Mouse (Mus musculus): Measurements from ENCODE around the gene Epm2a. TPM values are rescaled to one million over a fixed set of nuclear protein-coding genes. Genes with fewer than 3 reads are reported as not detected.

The Epm2a gene
- total RNA-seq (2023): 1 to 10 TPM; 1.4 to 3.9 TPM

DNA sequence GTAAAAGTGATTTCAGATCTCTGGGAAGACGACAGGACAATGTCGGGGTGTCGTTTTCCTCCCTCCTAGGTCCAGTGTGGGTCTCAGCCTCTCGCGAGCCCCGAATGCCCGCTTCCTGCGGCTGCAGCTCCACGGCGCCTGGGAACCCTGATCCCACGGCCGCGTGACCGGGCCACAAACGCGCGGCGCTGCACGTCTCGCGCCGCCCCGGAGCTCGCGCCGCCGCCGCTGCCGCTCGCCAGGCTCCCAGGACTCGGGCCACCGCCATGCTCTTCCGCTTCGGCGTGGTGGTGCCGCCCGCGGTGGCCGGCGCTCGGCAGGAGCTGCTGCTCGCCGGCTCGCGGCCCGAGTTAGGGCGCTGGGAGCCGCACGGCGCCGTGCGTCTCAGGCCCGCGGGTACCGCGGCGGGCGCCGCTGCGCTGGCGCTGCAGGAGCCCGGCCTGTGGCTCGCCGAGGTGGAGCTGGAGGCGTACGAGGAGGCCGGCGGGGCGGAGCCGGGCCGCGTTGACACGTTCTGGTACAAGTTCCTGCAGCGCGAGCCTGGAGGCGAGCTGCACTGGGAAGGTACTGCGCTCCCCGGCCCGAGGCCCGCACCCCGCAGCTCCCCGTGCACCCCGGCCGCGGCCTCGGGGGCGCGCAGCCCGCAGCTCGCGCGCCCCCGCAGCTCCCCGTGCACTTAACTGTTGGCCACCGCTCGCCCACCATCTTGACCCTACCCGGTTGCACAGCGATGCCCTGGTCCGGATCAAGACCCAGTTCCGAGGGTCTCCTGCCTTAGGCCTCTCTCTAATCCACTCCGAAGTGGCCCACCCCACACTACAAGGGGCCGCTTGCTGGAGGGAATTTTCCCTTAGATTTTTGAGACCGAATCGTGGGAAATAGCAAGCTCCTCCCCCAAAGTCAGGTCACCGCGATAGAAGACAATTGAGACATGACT is at the start of gene Epm2a:
Epm2a (plus strand) TSS at position 200 of the 937 bp plus-strand sequence.

Other genes starting within 250 kb of the Epm2a start
- 10 to 100 TPM; 13.6 to 14.2 TPM for gene Shprh, start 194.0 kb upstream of the Epm2a start, total RNA-seq (2023)
- 10 to 100 TPM; 22.8 to 26.3 TPM for gene Fbxo30, start 62.1 kb upstream of the Epm2a start, total RNA-seq (2023)

All from neutrophil, adult 83 days (primary cell).